Mouse (Mus musculus): ENCODE results near the gene Fam186b.

Fam186b gene

DNA sequence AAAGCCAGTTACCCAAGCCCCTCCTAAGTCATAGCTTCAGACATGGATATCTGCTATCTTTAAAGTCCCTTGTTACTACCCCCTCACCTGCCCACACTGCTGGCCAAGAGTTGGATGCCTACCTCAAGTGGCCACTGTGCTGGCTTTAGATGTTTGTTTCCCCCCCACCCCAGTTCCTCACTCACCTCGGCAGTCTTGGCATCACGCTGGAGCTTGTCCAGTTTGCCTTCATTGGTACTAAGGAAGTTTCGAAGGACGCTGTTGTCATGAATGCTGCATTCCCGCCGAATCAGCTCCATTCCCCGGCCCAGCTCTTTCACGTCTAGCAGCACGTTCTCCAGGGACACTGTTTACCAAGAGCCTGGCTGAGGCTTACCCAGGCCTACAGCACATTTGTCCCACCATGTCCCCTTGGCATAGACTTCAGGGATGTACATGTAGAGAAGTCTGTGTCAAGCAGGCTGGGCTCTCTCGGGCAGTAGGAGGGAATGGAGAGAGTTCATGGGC lies 24.5 kb upstream of the Fam186b start:
- DNase-seq (ENCODE audit: low read depth): no peak

DNA sequence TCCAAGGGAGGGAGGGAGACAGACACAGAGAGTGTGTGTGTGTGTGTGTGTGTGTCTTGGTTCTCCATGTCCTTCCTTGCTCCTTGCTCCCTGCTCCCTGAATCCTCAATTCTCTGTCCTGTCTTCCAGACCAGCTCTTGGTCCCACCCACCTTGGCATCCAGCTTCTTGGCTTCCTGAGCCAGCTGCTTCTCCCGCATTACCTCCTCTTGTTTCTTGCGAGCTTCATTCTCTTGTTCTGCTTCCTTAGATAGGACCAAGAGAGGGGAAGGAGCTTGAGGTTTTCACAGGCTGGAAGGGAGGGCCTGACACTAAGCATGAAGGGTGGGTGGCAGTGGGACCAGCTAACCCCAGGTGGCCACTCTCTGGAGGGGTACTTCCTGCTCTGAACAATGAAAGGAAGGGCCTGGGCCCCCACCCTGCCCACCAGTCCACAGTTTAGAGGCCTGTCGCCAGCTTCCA lies 23.8 kb upstream of the Fam186b start:
- no peak for DNase-seq (ENCODE audit: low read depth)

DNA sequence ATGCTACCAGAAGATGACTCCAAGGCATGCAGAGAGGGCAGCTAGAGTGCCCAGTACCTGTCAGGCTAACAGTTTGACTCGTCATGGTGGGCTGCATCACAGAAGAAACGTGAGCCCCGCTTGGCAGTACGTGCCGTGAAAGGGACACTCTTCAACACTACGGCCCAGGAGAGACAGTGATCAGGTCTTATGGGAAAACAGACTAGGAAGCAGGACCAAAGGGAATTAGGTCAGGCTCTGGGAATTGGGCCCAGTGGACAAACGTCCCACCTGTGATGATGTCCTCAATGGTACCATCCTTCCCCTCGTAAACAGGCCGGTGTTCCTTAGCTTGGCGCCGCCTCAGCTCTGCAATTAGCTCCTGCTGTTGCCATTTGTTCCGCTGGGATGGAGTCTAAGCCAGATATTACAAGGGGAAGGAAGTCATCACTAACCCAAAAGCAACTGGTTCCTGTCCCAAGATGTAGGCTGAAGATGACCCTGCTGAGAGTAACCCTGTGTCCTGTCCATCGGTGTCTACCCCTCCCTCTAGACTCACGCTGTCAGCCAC lies 23.2 kb upstream of the Fam186b start:
- DNase-seq (ENCODE audit: low read depth): no peak

DNA sequence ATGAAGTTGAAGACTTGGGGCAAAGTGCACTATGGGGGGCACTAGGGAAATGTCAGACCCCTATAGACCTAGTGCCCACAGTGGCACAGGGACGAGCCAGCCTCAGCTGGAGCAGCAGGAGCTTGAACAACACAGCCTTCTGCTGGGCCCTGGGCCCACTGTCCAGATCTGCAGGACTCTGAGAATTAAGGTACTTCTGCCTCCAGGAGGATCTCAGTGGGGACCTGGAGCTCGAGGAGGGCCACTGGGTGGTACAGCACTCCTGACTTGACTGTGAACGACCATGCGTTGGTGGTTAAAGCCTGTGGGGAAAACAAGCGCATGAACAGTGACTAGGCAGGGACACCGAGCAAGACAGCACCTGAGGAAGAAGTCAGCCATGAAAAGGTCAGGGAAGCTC lies 22.4 kb upstream of the Fam186b start:
- DNase-seq (ENCODE audit: low read depth): no peak

DNA sequence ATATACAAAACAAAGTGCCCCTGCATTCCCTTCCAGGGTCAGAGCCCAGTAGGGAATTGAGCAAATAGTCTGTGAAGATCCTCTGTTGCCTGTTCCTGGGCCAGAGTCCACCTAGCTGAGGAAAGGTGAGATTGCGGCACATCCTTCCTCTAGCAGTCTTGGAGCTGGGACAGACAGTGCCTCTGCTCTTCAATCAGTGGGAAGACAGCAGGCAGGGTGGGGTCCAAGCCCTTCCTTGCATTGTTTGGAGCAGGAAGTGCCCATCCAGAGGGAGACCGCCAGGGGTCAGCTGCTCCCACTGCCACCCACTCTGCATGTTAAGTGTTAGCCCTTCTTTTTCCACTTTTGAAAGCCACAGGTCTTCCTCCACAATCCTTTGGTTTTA lies 21.6 kb upstream of the Fam186b start:
- no peak for DNase-seq (ENCODE audit: low read depth)

DNA sequence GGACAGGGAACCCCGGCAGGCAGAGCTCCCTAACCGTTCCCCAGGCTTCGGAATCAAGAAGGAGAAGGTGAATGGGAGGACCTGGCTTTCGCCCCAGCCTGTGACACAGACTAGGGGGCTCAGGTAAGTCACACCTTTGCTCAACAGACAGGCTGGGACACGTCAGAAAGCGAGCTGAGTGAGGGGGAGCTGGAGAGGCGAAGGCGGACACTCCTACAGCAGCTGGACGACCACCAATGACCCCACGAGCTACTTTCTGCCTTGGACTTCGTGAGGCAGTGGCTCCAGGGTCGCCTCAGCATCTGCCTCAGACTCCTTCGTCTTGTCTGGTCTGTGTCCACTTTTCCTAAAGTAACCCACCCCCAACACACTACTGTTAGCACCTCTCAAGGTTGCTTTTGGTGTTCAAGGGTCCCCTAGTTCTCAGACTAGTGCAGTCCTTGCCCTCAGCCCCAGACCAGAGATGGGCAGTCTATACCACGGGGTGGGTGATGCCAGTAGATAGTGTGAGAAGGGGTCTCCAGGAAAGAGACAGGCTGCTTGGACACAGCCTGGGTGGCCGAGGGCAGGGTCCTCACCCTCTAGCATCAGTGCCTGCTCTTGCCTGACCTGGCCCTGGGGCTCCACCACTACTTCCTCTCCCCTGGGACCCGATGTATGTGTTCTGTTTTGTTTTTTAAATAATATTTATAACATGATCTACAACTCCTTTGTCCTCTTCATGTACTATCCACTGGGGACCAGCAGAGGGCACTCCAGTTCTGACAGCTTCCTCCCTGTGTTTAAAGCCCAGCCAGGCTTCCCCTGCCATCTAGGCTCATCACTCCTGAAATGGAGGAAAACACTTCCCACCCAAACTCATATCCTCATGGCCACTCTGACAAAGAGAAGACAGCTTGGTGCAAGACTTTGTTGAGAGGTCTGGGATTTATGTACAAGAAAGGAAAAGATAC lies 20.9 kb upstream of the Fam186b start:
- DNase-seq (ENCODE audit: low read depth): peak; percentile 53

DNA sequence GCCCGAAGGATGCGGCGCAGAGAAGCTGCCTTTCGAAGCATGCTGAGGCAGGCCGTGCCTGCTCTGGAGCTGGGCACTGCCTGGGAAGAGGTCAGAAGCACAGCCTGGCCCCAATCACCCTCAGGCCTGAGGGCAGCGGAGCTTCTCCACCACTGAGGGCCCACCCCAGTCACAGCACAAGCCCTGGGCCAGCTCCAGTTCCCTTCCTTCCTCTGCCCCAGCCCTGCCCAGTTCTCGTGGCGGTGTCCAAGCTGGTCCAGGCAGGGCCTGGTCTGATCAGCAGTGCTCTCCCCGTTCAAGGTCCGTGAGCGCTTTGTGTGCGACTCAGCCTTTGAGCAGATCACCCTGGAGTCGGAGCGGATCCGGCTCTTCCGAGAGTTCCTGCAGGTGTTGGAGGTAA lies 19.2 kb upstream of the Fam186b start:
- no peak for DNase-seq (ENCODE audit: low read depth)

DNA sequence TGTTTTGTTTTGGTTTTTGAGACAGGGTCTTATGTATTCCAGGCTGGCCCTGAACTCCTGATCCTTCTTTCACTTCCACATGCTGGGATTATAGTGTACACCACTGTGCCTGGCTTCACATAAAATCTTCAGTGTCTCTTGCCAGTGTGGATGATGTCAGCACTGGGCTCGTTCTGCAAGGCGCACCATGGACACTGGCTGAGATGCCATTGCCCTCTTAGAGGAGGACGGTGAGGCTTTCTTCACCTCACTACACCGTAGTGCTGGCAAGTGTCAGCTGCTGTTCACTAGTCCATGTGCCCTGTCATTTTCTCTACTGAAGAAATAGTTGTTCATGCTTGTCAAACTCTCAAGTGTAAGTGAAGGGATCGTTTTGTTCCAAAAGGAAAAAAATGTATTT lies 14.9 kb upstream of the Fam186b start:
- DNase-seq (ENCODE audit: low read depth): no peak

DNA sequence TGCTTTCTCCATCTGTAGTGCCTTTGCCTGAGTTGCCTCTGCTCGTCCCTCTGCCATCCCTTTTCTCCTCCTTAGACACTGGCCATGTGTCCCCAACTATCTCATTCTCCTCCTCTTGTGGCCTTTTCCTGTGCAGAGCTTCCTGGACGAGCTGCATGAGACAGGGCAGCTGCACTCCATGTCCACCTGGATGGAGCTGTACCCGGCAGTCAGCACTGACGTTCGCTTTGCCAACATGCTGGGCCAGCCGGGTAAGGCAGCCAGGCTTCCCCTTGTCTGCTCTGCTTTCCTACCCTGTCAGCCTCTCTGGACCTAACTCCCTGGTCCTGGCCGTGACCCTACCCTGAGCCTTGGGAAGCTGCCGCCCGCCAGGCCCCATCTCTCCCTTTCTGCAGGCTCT lies 13.9 kb upstream of the Fam186b start:
- DNase-seq (ENCODE audit: low read depth): no peak

DNA sequence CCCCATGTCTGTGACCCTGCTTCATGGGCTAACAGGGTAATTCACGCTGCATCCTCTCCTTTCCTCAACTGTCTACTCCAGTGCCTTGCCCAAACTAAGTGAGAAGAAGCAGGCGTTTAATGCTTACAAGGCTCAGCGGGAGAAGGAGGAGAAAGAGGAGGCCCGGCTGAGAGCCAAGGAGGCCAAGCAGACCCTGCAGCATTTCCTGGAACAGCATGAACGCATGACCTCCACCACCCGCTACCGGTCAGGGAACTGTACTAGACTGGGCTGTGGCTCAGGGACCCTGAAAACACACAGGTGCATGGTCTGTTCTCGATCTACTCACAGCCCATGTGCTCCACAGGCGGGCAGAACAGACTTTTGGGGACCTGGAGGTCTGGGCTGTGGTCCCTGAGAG lies 11.8 kb upstream of the Fam186b start:
- no peak for DNase-seq (ENCODE audit: low read depth)

DNA sequence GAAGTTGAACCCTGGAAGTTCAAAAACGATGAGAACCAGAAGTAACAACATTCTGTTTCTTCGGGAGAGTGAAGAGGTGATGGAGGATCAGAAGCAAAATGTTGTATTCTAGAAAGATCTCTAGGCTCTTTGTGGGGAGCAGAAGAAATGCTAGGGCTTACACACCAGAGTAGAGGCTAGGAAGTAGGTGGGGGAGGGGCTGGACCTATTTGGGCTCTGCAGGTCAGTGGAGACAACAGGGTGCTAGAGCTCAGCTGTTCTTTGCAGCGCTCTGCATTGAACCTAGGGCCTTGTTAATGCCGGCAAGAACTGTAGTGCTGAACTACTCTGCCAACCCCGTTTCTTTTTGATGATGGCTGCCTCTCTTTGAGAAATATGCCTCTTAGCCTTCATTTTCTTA lies 525 bp upstream of the Fam186b start:
- no peak for DNase-seq (ENCODE audit: low read depth)

DNA sequence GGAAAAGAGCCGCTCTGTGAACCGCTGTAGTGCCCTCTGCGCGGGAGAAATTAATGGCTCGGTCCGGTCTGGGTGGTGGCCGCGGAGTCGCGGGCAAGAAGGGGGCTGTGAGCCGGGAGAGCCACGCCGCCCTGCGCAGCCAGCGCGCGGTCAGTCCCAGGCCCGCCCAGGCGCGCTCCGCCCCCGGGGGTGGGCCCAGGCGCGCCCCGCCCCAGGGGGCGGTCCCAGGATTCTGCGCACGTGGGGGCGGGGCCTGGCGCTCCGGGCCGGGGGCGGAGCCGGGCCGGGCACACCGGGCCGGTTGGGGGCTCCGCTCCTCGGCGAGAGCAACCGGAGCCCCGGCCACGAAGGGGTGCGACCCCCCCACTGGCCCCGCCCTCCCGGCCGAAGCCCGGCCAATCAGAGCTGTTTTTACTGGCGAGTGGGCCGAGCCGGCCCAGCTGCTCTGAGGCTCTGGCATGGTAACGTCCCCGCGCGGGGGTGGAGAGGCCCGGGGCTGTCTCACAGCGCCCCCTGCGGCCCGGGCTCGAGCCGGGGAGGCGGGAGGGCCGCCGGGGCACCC lies 794 bp downstream of the Fam186b start, which contains the start of gene Prpf40b:
Prpf40b (plus strand) TSS at position 275 of the 562 bp plus-strand sequence.
- DNase-seq (ENCODE audit: low read depth): peak; percentile 62

DNA sequence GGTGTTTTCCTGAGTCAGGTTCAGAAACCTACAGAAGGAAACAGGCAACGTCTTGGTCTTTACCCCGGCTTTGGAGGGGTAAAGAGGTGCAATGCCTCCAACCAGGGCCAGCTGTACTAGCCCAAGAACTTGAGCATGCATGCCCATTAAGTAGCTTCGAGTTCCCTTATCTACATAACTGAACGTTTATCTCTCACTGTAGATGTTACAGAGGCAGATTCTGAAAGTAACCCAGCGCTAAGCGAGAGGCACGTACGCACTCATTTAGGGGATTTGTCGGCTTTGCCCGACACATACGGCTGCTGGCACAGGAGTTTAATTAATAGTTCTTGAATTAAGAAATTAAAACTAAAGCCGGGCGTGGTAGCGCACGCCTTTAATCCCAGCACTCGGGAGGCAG lies 1.4 kb downstream of the Fam186b start:
- DNase-seq (ENCODE audit: low read depth): no peak

DNA sequence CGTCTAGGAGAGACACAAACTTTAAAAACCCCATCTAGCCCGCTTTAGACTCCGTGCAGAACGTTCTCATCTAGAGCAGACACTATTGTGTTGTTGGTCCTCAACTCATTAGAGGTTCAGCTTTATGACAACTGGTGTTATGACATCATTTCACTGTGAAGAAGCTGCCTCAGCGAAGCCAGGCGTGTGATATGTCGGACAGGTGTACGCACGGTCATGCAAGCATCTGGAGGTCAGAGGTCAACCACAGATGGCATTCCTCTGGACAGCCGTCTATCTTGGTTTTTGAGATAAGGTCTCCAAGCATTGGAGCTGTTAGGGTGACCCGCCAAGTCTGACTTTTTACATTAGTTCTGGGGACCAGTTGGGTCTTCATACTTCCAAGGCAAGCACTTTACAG lies 5.1 kb downstream of the Fam186b start:
- no peak for DNase-seq (ENCODE audit: low read depth)

DNA sequence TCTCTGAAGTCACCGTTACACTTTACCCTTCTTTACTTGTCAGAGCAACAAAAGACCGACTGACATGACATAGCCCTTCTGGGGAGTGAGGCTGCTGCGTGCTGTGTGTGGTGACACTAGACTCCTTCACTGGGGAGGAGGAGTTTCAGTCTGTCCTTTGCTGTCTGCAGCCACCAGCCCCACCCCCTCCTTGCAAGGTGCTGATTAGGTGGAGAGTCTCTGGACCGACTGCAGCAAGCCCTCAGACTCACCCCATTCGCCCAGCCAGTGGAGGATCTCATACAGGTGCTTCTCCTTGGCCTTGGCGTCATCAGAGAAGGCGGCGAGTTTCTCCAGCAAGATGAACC lies 10.5 kb downstream of the Fam186b start:
- DNase-seq (ENCODE audit: low read depth): no peak

DNA sequence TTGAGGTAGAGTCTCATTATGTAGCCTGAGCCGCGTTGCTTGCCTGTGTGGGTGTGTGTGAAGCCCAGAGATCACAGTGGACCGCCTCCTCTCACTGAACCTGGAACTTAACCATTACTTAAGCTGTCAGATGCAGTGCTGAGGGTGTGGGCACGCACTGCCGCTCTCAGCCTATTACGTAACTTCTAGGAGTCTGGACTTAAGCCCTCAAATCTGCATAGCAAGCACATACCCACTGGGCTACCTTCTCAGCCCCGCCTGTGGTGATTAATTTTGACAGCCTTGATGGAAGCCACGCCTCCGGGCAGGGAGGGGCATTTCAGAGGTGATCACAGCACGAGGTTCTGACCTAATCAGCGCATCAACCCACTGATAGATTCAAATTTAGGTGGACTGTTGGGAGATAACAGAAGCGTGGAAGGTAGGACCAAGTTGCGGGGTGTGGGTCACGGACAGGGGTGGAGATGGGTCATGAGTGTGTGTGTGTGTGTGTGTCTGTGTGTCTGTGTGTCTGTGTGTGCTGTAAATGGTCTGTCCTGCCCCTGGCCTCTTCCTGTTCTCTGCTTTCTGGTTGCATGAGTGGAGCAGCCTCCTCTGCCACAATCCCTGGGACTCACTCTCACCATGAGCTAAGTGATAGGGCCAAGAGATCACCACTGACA lies 11.0 kb downstream of the Fam186b start:
- peak; percentile 27 for DNase-seq (ENCODE audit: low read depth)

DNA sequence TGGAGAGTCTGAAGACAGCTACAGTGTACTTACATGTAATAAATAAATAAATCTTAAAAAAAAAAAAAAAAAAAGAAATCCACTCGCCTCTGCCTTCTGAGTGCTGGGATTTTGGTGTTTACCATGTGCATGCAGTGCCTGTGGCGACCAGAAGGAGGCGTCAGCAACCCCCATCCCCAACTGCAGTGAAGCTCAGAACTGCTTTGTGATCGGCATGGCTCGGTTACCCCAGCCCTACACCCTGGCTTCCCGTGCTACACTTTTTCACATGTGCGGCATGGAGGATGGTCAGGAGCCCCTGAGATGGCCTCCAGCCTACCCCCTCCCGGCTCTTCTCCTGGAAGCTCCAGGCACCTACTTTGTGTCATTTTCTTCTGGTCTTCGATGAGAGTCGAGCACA lies 12.2 kb downstream of the Fam186b start:
- no peak for DNase-seq (ENCODE audit: low read depth)

DNA sequence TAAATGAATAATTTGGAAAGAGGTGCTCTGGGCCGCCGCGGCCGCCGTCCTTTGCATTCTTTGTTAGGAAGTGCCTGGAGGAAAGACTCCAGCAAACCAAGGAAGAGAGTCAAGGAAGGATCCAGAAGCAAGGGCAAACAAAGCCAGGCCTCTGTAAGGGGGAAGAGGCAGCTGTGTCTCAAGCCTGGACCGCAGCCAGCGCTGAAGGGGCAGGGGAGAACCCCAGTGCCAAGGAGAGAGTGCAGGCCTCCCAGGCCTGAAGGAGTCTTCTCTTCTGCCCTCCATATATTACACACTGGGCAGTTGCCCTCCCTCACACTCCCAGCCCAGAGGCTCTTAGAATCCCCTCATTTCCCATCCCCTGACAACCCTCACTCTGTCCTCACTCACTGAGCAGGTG lies 17.4 kb downstream of the Fam186b start:
- DNase-seq (ENCODE audit: low read depth): no peak

DNA sequence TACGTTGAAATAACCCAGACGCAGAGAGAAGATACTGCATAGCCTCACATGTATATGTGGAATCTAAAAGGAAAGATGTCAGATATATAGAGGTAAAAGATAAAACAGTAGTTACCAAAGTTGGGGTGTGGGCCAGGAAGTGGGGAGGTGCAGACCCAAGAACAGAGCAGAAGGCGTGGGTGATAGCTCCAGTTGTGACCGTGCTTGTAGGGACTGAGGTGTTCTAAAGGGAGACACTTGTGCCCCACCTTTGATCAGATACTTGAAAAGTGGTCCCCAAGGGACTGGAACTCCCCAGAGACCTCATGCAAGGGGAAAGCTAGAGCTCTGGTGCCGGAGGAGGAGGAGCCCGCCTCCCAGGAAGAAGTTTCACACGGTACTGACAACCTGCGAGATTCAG lies 19.6 kb downstream of the Fam186b start:
- DNase-seq (ENCODE audit: low read depth): no peak

DNA sequence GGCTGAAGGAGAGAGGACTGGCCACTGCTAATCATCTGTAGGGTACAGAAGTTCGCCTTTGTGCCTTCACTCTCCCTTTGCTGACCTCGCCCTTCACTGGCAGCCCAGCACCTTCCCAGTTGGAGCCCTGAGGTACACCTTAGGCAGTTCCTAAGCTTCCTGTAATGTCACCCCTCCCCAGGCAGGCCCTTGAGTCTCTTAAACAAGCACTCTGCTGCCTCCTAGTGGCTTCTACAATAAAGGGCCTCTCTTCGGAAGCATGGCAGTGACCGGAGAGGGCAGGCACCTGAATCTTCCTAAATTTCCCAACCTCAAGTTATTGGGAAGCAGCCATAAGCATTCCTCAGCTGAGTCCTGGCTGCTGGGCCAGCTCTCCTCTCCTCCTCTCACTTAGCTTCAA lies 30.0 kb downstream of the Fam186b start:
- peak; percentile 30 for DNase-seq (ENCODE audit: low read depth)

DNA sequence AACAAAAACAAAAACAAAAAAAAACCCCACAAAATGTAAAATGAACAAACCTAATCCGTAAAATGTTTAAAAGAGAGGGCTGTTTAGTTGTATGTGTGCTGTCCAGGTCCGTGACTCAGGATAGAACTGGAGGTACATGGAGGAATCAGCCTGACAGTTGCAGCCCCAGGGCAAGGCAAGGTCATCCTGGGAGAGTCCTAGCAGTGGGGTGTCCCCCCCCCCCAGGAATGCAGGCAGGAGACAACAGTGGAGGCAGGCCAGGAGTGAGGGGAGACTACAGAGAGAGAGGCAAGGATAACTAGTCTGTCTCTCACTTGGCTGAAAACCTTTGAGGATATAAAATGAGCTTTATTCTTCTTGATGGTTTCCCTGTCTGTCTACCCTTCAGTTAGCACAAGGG lies 31.3 kb downstream of the Fam186b start:
- DNase-seq (ENCODE audit: low read depth): no peak

DNA sequence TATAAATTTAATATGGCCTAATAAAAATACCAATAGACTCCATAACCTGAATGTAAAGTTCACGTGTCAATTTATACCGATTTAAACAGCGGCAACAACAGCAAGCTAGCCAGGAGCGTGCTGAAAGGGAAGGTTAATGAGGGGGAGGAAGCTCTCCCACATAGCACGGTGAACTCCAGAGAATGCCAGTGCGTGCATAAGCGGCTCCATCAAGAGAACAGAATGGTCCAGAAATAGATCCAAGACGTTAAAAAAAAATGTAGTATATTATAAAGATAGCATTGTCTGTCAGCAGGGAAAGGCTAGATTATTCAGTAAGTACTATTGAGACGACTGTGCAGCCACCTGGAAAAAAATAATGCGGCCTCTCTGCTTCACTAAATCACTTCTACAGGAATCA lies 33.0 kb downstream of the Fam186b start:
- no peak for DNase-seq (ENCODE audit: low read depth)

Measured in fibroblast of lung, adult 2 months (primary cell).